Mouse (Mus musculus) bone marrow, adult 2 months (tissue): Measurements from ENCODE around the gene Zfp36l2.

Experiments
- CTCF ChIP-seq: fragments of 200-500 bp; IDR thresholded peaks from 2 replicates; pipeline ENCODE4 v1.5.1; 2011; ENCODE audit warnings: low read length, control low read depth; ENCODE audit not compliant: control insufficient read depth, insufficient read depth
- POLR2A ChIP-seq: fragments of 200-500 bp; IDR thresholded peaks from 2 replicates; pipeline ENCODE4 v1.6.1; 2011; ENCODE audit warnings: low read depth, mild to moderate bottlenecking, control low read depth, low read length, borderline replicate concordance; ENCODE audit not compliant: control insufficient read depth

GRCm38 (mm10) chr17:84177481-84177880, 10.3 kb downstream of the Zfp36l2 start:
- TF ChIP-seq CTCF (no peak), POLR2A (no peak)
